Comparison of ENCODE assay signal across 15 mouse cellular contexts in the genomic region with DNA sequence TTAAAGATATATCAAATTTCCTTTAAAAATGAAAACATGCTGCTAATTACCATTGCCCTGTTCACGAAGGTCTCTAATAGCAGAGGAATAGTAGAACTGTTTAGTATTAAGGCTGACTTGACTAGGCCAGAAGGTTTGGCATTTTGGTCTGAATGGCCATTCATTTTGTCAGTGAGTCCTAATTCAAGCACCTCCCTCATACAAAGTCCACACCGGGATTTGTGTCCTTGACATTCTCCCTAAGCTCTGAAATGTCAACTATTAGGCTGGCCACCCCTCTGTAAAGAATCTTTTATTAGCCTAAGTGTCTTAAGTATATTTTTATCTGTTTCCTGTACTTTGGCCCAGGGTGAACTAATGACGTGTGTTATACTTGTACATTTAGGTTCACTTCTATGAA.
"Had no signal": no experiment of that assay in that cellular context is flagged by ENCODE, and none has a peak within 500 bp of the region (broad histone marks: within the 10 kb centered on the region; RNA-seq: fewer than 3 reads in every experiment).

No protein-coding gene starts in this region.

- H3K4me3 ChIP-seq: midbrain, embryonic 10.5 days; midbrain, embryonic 12.5 days; neural tube, embryonic 12.5 days; stomach, embryonic 15.5 days had no signal

- DNase-seq: lung, adult 18-20 months; lung, embryonic 14.5 days; lung, postnatal 10 days; lung, postnatal 4 days; midbrain, embryonic 14.5 days; right cerebral cortex, adult 18-20 months; thymus, adult 2 months; thymus, postnatal 25 days; thymus, postnatal 4 days had no signal

- H3K36me3 ChIP-seq: midbrain, embryonic 10.5 days; midbrain, embryonic 12.5 days; neural tube, embryonic 12.5 days; stomach, embryonic 15.5 days had no signal

- H3K27ac ChIP-seq: midbrain, embryonic 10.5 days; midbrain, embryonic 12.5 days; neural tube, embryonic 12.5 days; stomach, embryonic 15.5 days; stomach, postnatal 0 days had no signal

- H3K9me3 ChIP-seq: midbrain, embryonic 10.5 days; midbrain, embryonic 12.5 days; neural tube, embryonic 12.5 days; stomach, embryonic 15.5 days had no signal

- ATAC-seq: midbrain, embryonic 16.5 days had no signal

- H3K9ac ChIP-seq: lung, embryonic 14.5 days; midbrain, embryonic 12.5 days; neural tube, embryonic 12.5 days; stomach, embryonic 15.5 days had no signal

- H3K4me1 ChIP-seq: midbrain, embryonic 10.5 days; midbrain, embryonic 12.5 days; neural tube, embryonic 12.5 days; stomach, embryonic 15.5 days had no signal

- H3K4me2 ChIP-seq: lung, embryonic 14.5 days; midbrain, embryonic 12.5 days; neural tube, embryonic 12.5 days; stomach, embryonic 15.5 days had no signal

- H3K27me3 ChIP-seq: midbrain, embryonic 12.5 days; neural tube, embryonic 12.5 days; stomach, embryonic 15.5 days had no signal
